Mouse (Mus musculus): Measurements from ENCODE around the gene Scin. TPM values are rescaled to one million over a fixed set of nuclear protein-coding genes. Genes with fewer than 3 reads are reported as not detected.

The Scin gene
- polyA plus RNA-seq, 1 experiment from 2014 or later: not detected

GRCm38 (mm10) chr12:40016068-40016467 lies 118.0 kb downstream of the Scin start:
- no peak for DNase-seq (ENCODE audit: extremely low spot score, low spot score)
- no peaks in the 10 kb centered on the region for H3K36me3 ChIP-seq (replicated peaks)
- H3K9me3 ChIP-seq: no peaks in the 10 kb centered on the region
- H3K27me3 ChIP-seq (ENCODE audit: poor library complexity, severe bottlenecking): no peaks in the 10 kb centered on the region; the same call in 1 of the 2 replicates
- H3K4me1 ChIP-seq: peaks cover 16% of the 10 kb centered on the region
- no peak overlapping the region for H3K27ac ChIP-seq
- 84% methylated on average over 9 of the region's 9 CpGs for WGBS
- H3K4me3 ChIP-seq: no peak overlapping the region

GRCm38 (mm10) chr12:40009866-40010265 lies 124.2 kb downstream of the Scin start:
- no peak overlapping the region for H3K4me3 ChIP-seq
- WGBS: 65% methylated on average over 2 of the region's 2 CpGs
- no peaks in the 10 kb centered on the region for H3K4me1 ChIP-seq
- DNase-seq (ENCODE audit: extremely low spot score, low spot score): no peak
- H3K9me3 ChIP-seq: no peaks in the 10 kb centered on the region
- no peaks in the 10 kb centered on the region for H3K27me3 ChIP-seq (ENCODE audit: poor library complexity, severe bottlenecking)
- H3K36me3 ChIP-seq (replicated peaks): no peaks in the 10 kb centered on the region
- no peak overlapping the region for H3K27ac ChIP-seq

Other genes starting within 250 kb of the Scin start
- gene Arl4a, start 96.2 kb downstream of the Scin start, polyA plus RNA-seq (2016; fragmentation: Nextera tagmentation; extraction: Ambion mirVana): 35.0 and 36.1 TPM in 2 replicates
- gene Lsmem1, start 65.3 kb upstream of the Scin start, polyA plus RNA-seq (2016; fragmentation: Nextera tagmentation; extraction: Ambion mirVana): not detected in 2 replicates
- gene Ifrd1, start 114.3 kb upstream of the Scin start, polyA plus RNA-seq (2016; fragmentation: Nextera tagmentation; extraction: Ambion mirVana): 124 and 138 TPM in 2 replicates